ENCODE assay signal across 24 mouse cellular contexts in the genomic region with DNA sequence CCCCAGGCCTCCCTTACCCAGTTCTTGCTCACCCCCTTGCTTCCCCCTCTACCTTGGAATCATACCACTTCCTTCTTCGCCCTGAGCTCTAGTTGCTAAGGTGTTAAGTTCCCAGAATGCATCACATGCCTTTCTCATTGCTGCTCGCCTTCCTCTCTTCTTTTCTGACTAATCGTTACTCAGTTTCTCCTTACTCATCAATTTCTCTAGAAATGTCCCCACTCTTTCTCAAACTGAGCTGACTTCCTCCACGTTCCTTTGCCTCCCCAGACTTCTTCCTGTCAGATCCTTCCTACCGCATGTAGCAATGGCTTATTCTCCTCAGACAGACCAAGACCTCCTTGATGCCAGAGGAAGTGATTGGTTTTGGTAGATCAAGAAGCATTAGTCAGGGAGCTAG. TPM values are rescaled to one million over a fixed set of nuclear protein-coding genes. Genes with fewer than 3 reads are reported as not detected.
DNase-seq lines count a peak whose midpoint lies in the region; ATAC-seq and TF ChIP-seq lines count a peak whose summit lies in the region.
"Had no signal": no experiment of that assay in that cellular context is flagged by ENCODE, and none has a peak within 500 bp of the region (broad histone marks: within the 10 kb centered on the region; RNA-seq: fewer than 3 reads in every experiment).

No protein-coding gene starts in this region.

- no peak for ATAC-seq in heart, embryonic 11.5 days (replicated peaks; ENCODE audit: insufficient number of reproducible peaks, low FRiP score, low TSS enrichment)
- 0 out of 2 replicates have a peak, but pooled peaks have one; percentile 5 for ATAC-seq in common myeloid progenitor, adult 5-6 weeks (replicated peaks; ENCODE audit: low read depth, poor library complexity, severe bottlenecking)
- ATAC-seq: forebrain, embryonic 16.5 days; intestine, embryonic 16.5 days; midbrain, embryonic 15.5 days had no signal

- no peaks in the 10 kb centered on the region for H3K9me3 ChIP-seq in heart, embryonic 11.5 days (replicated peaks; ENCODE audit: control insufficient read depth, low read length)
- H3K9me3 ChIP-seq in megakaryocyte, embryonic 14.5 days, result no peaks in the 10 kb centered on the region
- H3K9me3 ChIP-seq: embryonic facial prominence, embryonic 10.5 days; forebrain, embryonic 10.5 days; hindbrain, embryonic 15.5 days; limb, embryonic 15.5 days; midbrain, embryonic 15.5 days had no signal

- TF ChIP-seq EP300 in heart, adult 2 months (IDR thresholded peaks at IDR 0.05; ENCODE audit: insufficient read depth, low read depth, low read length), result no peak

- no peak for DNase-seq in heart, adult 2 months
- DNase-seq in CD4-positive helper T cell, adult 2 months (ENCODE audit: low read depth, low spot score), result peak; percentile 35
- no peak for DNase-seq in thymus, postnatal 0 days (ENCODE audit: low spot score)
- no peak for DNase-seq in B cell, adult 2 months
- no peak for DNase-seq in frontal cortex, adult 2 months (ENCODE audit: extremely low spot score in 1 of 2, low spot score in 1 of 2)
- DNase-seq: adrenal gland, postnatal 14 days; cerebellum, adult 9-11 months; gastrocnemius, postnatal 36 days; left cerebral cortex, postnatal 4 days; lung, adult 18-20 months; lung, postnatal 10 days; thymus, adult 2 months had no signal

- H3K79me2 ChIP-seq in heart, adult 2 months (replicated peaks; ENCODE audit: control insufficient read depth, insufficient read depth, low read length), result no peaks in the 10 kb centered on the region

- H3K4me2 ChIP-seq in heart, embryonic 11.5 days, result no peak overlapping the region
- H3K4me2 ChIP-seq: hindbrain, embryonic 15.5 days; limb, embryonic 15.5 days; midbrain, embryonic 15.5 days had no signal

- no peaks in the 10 kb centered on the region for H3K36me3 ChIP-seq in heart, adult 2 months (ENCODE audit: control insufficient read depth, insufficient read depth, low read length)
- no peaks in the 10 kb centered on the region for H3K36me3 ChIP-seq in heart, embryonic 11.5 days (ENCODE audit: control insufficient read depth, insufficient read depth, low read length)
- H3K36me3 ChIP-seq in megakaryocyte, embryonic 14.5 days (replicated peaks; ENCODE audit: low read length), result peaks cover 24% of the 10 kb centered on the region
- H3K36me3 ChIP-seq: embryonic facial prominence, embryonic 10.5 days; forebrain, embryonic 10.5 days; hindbrain, embryonic 15.5 days; limb, embryonic 15.5 days; midbrain, embryonic 15.5 days had no signal

- peak overlapping the region; percentile 96; the same call in 1 of the 2 replicates for H3K27ac ChIP-seq in heart, adult 2 months
- H3K27ac ChIP-seq in heart, embryonic 11.5 days (ENCODE audit: low read depth, low read length), result no peak overlapping the region
- H3K27ac ChIP-seq: embryonic facial prominence, embryonic 10.5 days; forebrain, embryonic 10.5 days; hindbrain, embryonic 15.5 days; limb, embryonic 15.5 days; midbrain, embryonic 15.5 days had no signal

- TF ChIP-seq CTCF in heart, adult 2 months (IDR thresholded peaks at IDR 0.05), result no peak

- peaks cover 6% of the 10 kb centered on the region for H3K4me1 ChIP-seq in heart, adult 2 months (ENCODE audit: control insufficient read depth, insufficient read depth, low read length)
- H3K4me1 ChIP-seq in heart, embryonic 11.5 days (ENCODE audit: control insufficient read depth, insufficient read depth, low read length), result peaks cover 3% of the 10 kb centered on the region
- peaks cover 62% of the 10 kb centered on the region for H3K4me1 ChIP-seq in megakaryocyte, embryonic 14.5 days
- H3K4me1 ChIP-seq: hindbrain, embryonic 15.5 days; limb, embryonic 15.5 days; midbrain, embryonic 15.5 days had no signal

- TF ChIP-seq POLR2A in heart, adult 2 months (IDR thresholded peaks at IDR 0.05; ENCODE audit: insufficient read depth, low read depth, low read length), result no peak

- H3K4me3 ChIP-seq in heart, adult 2 months, result no peak overlapping the region
- no peak overlapping the region for H3K4me3 ChIP-seq in heart, embryonic 11.5 days (ENCODE audit: low read depth, low read length)
- H3K4me3 ChIP-seq in megakaryocyte, embryonic 14.5 days (replicated peaks), result peak overlapping the region; percentile 47
- H3K4me3 ChIP-seq: embryonic facial prominence, embryonic 10.5 days; forebrain, embryonic 10.5 days; hindbrain, embryonic 15.5 days; limb, embryonic 15.5 days; midbrain, embryonic 15.5 days; myocyte had no signal

- intact Hi-C loops in heart, adult 2 months (cut with DNase I), result no loop called here

- H3K27me3 ChIP-seq in heart, adult 2 months (ENCODE audit: control insufficient read depth, insufficient read depth, low read length), result no peaks in the 10 kb centered on the region
- no peaks in the 10 kb centered on the region for H3K27me3 ChIP-seq in heart, embryonic 11.5 days (ENCODE audit: control insufficient read depth, insufficient read depth, low read length)
- no peaks in the 10 kb centered on the region for H3K27me3 ChIP-seq in megakaryocyte, embryonic 14.5 days (replicated peaks)
- H3K27me3 ChIP-seq: hindbrain, embryonic 15.5 days; limb, embryonic 15.5 days; midbrain, embryonic 15.5 days had no signal

- no peak overlapping the region for H3K9ac ChIP-seq in heart, adult 2 months (ENCODE audit: low read depth, low read length)
- H3K9ac ChIP-seq in heart, embryonic 11.5 days (ENCODE audit: low read depth, low read length), result no peak overlapping the region
- H3K9ac ChIP-seq: hindbrain, embryonic 15.5 days; limb, embryonic 15.5 days; midbrain, embryonic 15.5 days had no signal

- WGBS in heart, adult 2 months, result 66% methylated on average over 5 of the region's 5 CpGs
- WGBS in heart, embryonic 11.5 days (ENCODE audit: insufficient replicate concordance), result 73% methylated on average over 5 of the region's 5 CpGs

RNA-seq across cellular contexts. Expression of gene Pecam1, which starts 33.9 kb away (rescaled TPM):
- total RNA-seq in heart, adult 2 months (2021), result 100 to 1,000 TPM; 114 to 123 TPM
- polyA plus RNA-seq in heart, adult 2 months (2012; rRNA removed), result 78.3 and 130 TPM in 2 replicates
- 52.0 and 61.8 TPM in 2 replicates for polyA plus RNA-seq in heart, embryonic 11.5 days (2014; fragmentation: Nextera tagmentation; extraction: Ambion mirVana)
- 42.0 and 56.8 TPM in 2 replicates for total RNA-seq in common myeloid progenitor, adult 5-6 weeks (2017)
- polyA plus RNA-seq in megakaryocyte, embryonic 14.5 days (2012; ENCODE audit: insufficient read depth, low replicate concordance), result 1.3 and 13.6 TPM in 2 replicates
- polyA plus RNA-seq in thymus, postnatal 0 days (2015; fragmentation: Nextera tagmentation; extraction: Ambion mirVana), result 60.8 and 61.8 TPM in 2 replicates
- 17.0 and 20.1 TPM in 2 replicates for polyA plus RNA-seq in frontal cortex, adult 2 months (2012; rRNA removed)

RNA-seq across cellular contexts. Expression of gene Milr1, which starts 34.5 kb away (rescaled TPM):
- 1 to 10 TPM in 1 of 2 experiments, under 1 TPM in 1; 0.93 to 1.4 TPM for total RNA-seq in heart, adult 2 months (2021)
- polyA plus RNA-seq in heart, adult 2 months (2012; rRNA removed), result 0.29 and 0.56 TPM in 2 replicates
- 1.2 TPM in 2 replicates for polyA plus RNA-seq in heart, embryonic 11.5 days (2014; fragmentation: Nextera tagmentation; extraction: Ambion mirVana)
- total RNA-seq in common myeloid progenitor, adult 5-6 weeks (2017), result 54.7 and 67.1 TPM in 2 replicates
- polyA plus RNA-seq in megakaryocyte, embryonic 14.5 days (2012; ENCODE audit: insufficient read depth, low replicate concordance), result 1.2 TPM in 1 of 2 replicates, not detected in the other
- 8.2 and 11.4 TPM in 2 replicates for polyA plus RNA-seq in thymus, postnatal 0 days (2015; fragmentation: Nextera tagmentation; extraction: Ambion mirVana)
- polyA plus RNA-seq in frontal cortex, adult 2 months (2012; rRNA removed), result 0.15 and 0.78 TPM in 2 replicates
- total RNA-seq: layer of hippocampus, postnatal 14 days had no signal
